Mouse (Mus musculus): ENCODE measurements around the gene Glrx5. TPM values are rescaled to one million over a fixed set of nuclear protein-coding genes. Genes with fewer than 3 reads are reported as not detected.

Glrx5 gene
- total RNA-seq (2023): 10 to 100 TPM; 25.7 to 45.1 TPM

DNA sequence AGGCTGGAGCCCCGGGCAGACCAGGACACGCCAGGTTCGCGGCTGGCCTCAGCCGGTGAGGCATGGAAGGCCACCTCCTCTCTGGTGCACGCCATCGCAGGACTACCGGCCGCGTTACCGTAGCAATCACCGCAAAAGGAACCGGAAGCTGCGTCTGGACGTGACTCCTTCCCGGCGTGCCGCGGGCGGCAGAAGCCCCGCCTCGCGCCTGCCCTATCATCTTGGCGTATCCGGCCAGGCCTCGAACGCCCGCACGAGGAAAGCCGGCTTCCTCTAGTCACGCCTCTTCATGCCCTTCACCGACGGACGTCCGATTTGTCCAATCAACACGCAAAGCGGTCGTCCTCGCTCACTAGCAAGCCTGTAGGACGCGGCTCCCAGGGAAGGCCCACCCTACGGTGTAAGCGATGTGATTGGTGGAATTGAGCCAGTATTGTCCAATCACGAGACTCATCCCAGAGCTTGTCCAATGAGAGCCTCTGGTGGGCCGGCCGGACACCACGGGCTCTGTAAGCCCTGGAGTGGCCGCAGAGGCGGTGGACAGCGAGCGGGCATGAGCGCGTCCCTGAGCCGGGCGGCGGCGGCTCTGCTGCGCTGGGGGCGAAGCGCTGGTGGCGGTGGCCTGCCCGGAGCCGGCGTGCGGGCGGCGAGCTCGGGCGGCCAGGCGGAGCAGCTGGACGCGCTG, at the start of gene Glrx5:
Gene Glrx5 (plus strand): TSS at position 542 of the 685 bp plus-strand sequence.

DNA sequence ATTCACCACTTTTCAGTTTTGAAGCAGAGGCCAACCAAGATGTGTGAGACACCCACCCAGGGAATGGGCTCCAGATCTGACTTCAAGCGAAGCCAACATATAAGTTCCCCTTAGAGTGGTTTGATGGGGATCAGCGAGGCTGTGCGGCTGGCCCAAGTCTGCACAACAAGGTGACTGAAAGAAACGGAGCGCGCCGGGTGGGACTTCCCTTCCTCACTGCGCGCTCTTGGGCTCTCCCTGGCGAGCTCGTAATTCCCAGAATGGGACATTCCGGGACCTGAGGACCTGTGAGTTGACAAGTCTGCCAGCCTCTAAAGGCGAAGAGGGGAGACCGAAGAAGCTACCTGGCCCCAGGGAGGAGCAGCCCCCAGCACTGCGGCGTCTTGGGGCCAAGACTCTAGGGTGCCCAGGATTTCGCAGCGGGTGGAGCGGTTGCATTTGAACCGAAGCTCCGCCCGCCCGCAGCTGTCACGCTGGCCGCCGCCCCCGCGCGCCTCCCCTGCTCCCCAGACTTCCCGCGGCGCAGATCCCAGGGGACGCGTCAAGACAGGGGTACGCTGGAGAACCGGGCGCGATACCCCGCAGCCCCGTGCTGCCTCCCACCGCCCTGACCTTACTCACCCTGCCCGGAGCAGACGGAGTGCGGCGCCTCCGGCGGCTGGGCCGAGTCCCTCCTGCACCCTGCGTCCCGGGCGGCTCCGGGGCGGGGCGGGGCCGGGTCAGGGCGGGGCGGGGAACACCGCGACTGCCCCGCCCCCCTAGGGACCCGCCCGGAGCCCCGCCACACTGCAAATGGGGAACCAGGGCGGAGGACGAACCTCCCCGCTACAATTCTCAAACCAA, 22.9 kb upstream of the Glrx5 start, which contains the start of gene Syne3:
Gene Syne3 (minus strand): TSS at position 440 of the 843 bp plus-strand sequence.

Other genes starting within 250 kb of the Glrx5 start
- gene Clmn, start 167.6 kb upstream of the Glrx5 start, total RNA-seq (2023): under 1 TPM; 0.04 to 0.11 TPM
- 10 to 100 TPM; 33.1 to 35.9 TPM for gene Syne3, start 22.9 kb upstream of the Glrx5 start, total RNA-seq (2023)
- gene Tcl1b2, start 113.3 kb downstream of the Glrx5 start, total RNA-seq (2023): not detected
- gene Tcl1b1, start 127.0 kb downstream of the Glrx5 start, total RNA-seq (2023): not detected
- gene Tcl1b5, start 143.7 kb downstream of the Glrx5 start, total RNA-seq (2023): not detected
- not detected for gene Tcl1b3, start 158.4 kb downstream of the Glrx5 start, total RNA-seq (2023)
- gene Tcl1b4, start 169.3 kb downstream of the Glrx5 start, total RNA-seq (2023): not detected
- not detected for gene Tcl1, start 190.1 kb downstream of the Glrx5 start, total RNA-seq (2023)

Measured in neutrophil, adult 83 days (primary cell).